Mouse (Mus musculus): ENCODE results near the gene Egfl7. TPM values are rescaled to one million over a fixed set of nuclear protein-coding genes. Genes with fewer than 3 reads are reported as not detected.

Gene Egfl7
- polyA plus RNA-seq, 1 experiment from 2014 or later: 118 TPM

- WGBS: 51% methylated on average over 6 of the region's 6 CpGs
- no peaks in the 10 kb centered on the region for H3K36me3 ChIP-seq (ENCODE audit: control insufficient read depth, insufficient read depth, low read length)
- H3K27ac ChIP-seq (ENCODE audit: low read length): peak overlapping the region; percentile 49
- H3K9me3 ChIP-seq (ENCODE audit: control insufficient read depth, low read length): no peaks in the 10 kb centered on the region
- H3K4me1 ChIP-seq (ENCODE audit: control insufficient read depth, insufficient read depth, low read length): peaks cover 5% of the 10 kb centered on the region
- H3K4me2 ChIP-seq (ENCODE audit: low read depth, low read length): no peak overlapping the region
- H3K27me3 ChIP-seq (replicated peaks; ENCODE audit: control insufficient read depth, insufficient read depth, low read length): no peaks in the 10 kb centered on the region
- peak overlapping the region; percentile 80 for H3K9ac ChIP-seq (ENCODE audit: low read depth, low read length)
- no peak for ATAC-seq
- peak overlapping the region; percentile 20 for H3K4me3 ChIP-seq (ENCODE audit: low read length)
These were observed 5.9 kb downstream of the Egfl7 start for GRCm38 (mm10) chr2:26585713-26586112.

- peak; percentile 75 for ATAC-seq
- peak within 1 kb of the TSS; percentile 70 for H3K4me3 ChIP-seq (ENCODE audit: low read length)
- H3K27me3 ChIP-seq (replicated peaks; ENCODE audit: control insufficient read depth, insufficient read depth, low read length): no peaks in the 10 kb centered on the region
- H3K4me2 ChIP-seq (ENCODE audit: low read depth, low read length): peak within 1 kb of the TSS; percentile 77
- H3K9me3 ChIP-seq (ENCODE audit: control insufficient read depth, low read length): no peaks in the 10 kb centered on the region
- WGBS: 1% methylated on average over 65 of the region's 65 CpGs
- peak within 1 kb of the TSS; percentile 80 for H3K9ac ChIP-seq (ENCODE audit: low read depth, low read length)
- H3K36me3 ChIP-seq (ENCODE audit: control insufficient read depth, insufficient read depth, low read length): no peaks in the 10 kb centered on the region
- peak within 1 kb of the TSS; percentile 49 for H3K27ac ChIP-seq (ENCODE audit: low read length)
- H3K4me1 ChIP-seq (ENCODE audit: control insufficient read depth, insufficient read depth, low read length): peaks cover 5% of the 10 kb centered on the region
These were observed 6.7 kb downstream of the Egfl7 start, which contains the start of gene Gm20532 for GRCm38 (mm10) chr2:26586294-26587043. Gene Gm20532, plus strand, starts transcription at chr2:26586639.

- peak; percentile 43 for ATAC-seq
- Histone ChIP-seq H3K9ac (ENCODE audit: low read depth, low read length) (peak overlapping the region; percentile 80), H3K4me1 (ENCODE audit: control insufficient read depth, insufficient read depth, low read length) (peaks cover 5% of the 10 kb centered on the region), H3K4me3 (ENCODE audit: low read length) (peak overlapping the region; percentile 70), H3K27me3 (replicated peaks; ENCODE audit: control insufficient read depth, insufficient read depth, low read length) (no peaks in the 10 kb centered on the region), H3K36me3 (ENCODE audit: control insufficient read depth, insufficient read depth, low read length) (no peaks in the 10 kb centered on the region), H3K4me2 (ENCODE audit: low read depth, low read length) (peak overlapping the region; percentile 77), H3K9me3 (ENCODE audit: control insufficient read depth, low read length) (no peaks in the 10 kb centered on the region), H3K27ac (ENCODE audit: low read length) (peak overlapping the region; percentile 33; the same call in 1 of the 2 replicates)
- 8% methylated on average over 11 of the region's 11 CpGs for WGBS
These were observed 7.2 kb downstream of the Egfl7 start for GRCm38 (mm10) chr2:26587044-26587405.

- H3K4me3 ChIP-seq (ENCODE audit: low read length): peak overlapping the region; percentile 70
- peak overlapping the region; percentile 80 for H3K9ac ChIP-seq (ENCODE audit: low read depth, low read length)
- ATAC-seq: no peak
- H3K9me3 ChIP-seq (ENCODE audit: control insufficient read depth, low read length): no peaks in the 10 kb centered on the region
- 0 out of 2 replicates have a peak, but pooled peaks cover 4% of the 10 kb centered on the region for H3K36me3 ChIP-seq (ENCODE audit: control insufficient read depth, insufficient read depth, low read length)
- H3K27me3 ChIP-seq (replicated peaks; ENCODE audit: control insufficient read depth, insufficient read depth, low read length): no peaks in the 10 kb centered on the region
- no peak overlapping the region; the same call in 1 of the 2 replicates for H3K27ac ChIP-seq (ENCODE audit: low read length)
- peaks cover 5% of the 10 kb centered on the region for H3K4me1 ChIP-seq (ENCODE audit: control insufficient read depth, insufficient read depth, low read length)
- peak overlapping the region; percentile 20; the same call in 1 of the 2 replicates for H3K4me2 ChIP-seq (ENCODE audit: low read depth, low read length)
- WGBS: 35% methylated on average over 4 of the region's 4 CpGs
These were observed 8.8 kb downstream of the Egfl7 start for GRCm38 (mm10) chr2:26588573-26588972.

GRCm38 (mm10) chr2:26589284-26589683 lies 9.5 kb downstream of the Egfl7 start:
- no peak overlapping the region for H3K4me2 ChIP-seq (ENCODE audit: low read depth, low read length)
- ATAC-seq: no peak
- H3K4me1 ChIP-seq (ENCODE audit: control insufficient read depth, insufficient read depth, low read length): peaks cover 5% of the 10 kb centered on the region
- WGBS: 85% methylated on average over 10 of the region's 10 CpGs
- peak overlapping the region; percentile 80; the same call in 1 of the 2 replicates for H3K9ac ChIP-seq (ENCODE audit: low read depth, low read length)
- peak overlapping the region; percentile 70; the same call in 1 of the 2 replicates for H3K4me3 ChIP-seq (ENCODE audit: low read length)
- no peaks in the 10 kb centered on the region for H3K27me3 ChIP-seq (replicated peaks; ENCODE audit: control insufficient read depth, insufficient read depth, low read length)
- H3K9me3 ChIP-seq (ENCODE audit: control insufficient read depth, low read length): no peaks in the 10 kb centered on the region
- no peak overlapping the region for H3K27ac ChIP-seq (ENCODE audit: low read length)
- H3K36me3 ChIP-seq (ENCODE audit: control insufficient read depth, insufficient read depth, low read length): 0 out of 2 replicates have a peak, but pooled peaks cover 4% of the 10 kb centered on the region

- H3K9ac ChIP-seq (ENCODE audit: low read depth, low read length): peak overlapping the region; percentile 24; the same call in 1 of the 2 replicates
- H3K9me3 ChIP-seq (ENCODE audit: control insufficient read depth, low read length): no peaks in the 10 kb centered on the region
- peak overlapping the region; percentile 13; the same call in 1 of the 2 replicates for H3K4me2 ChIP-seq (ENCODE audit: low read depth, low read length)
- no peak overlapping the region for H3K27ac ChIP-seq (ENCODE audit: low read length)
- H3K4me1 ChIP-seq (ENCODE audit: control insufficient read depth, insufficient read depth, low read length): peaks cover 11% of the 10 kb centered on the region
- H3K27me3 ChIP-seq (replicated peaks; ENCODE audit: control insufficient read depth, insufficient read depth, low read length): no peaks in the 10 kb centered on the region
- 0 out of 2 replicates have a peak, but pooled peaks cover 4% of the 10 kb centered on the region for H3K36me3 ChIP-seq (ENCODE audit: control insufficient read depth, insufficient read depth, low read length)
- no peak overlapping the region for H3K4me3 ChIP-seq (ENCODE audit: low read length)
- WGBS: 88% methylated on average over 7 of the region's 7 CpGs
- ATAC-seq: no peak
These were observed 10.5 kb downstream of the Egfl7 start for GRCm38 (mm10) chr2:26590282-26590681.

DNA sequence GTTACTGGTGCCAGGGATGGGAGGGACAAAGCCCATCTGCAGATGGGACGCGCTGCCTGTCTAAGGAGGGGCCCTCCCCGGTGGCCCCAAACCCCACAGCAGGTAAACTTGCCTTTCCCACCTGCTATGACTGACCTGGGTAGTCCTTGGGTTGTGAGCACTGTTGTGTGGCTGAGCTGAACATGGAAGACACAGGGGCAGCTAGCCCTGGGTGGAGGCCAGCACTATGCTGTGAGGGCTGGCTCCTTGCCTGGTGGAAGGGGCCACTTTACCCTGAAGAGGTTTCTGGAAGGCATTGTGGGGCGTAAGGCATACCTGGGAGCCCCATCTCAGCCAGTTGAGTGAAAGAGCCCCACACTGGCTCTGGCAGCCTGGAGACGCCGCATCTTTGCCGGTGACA lies 11.1 kb downstream of the Egfl7 start:
- Histone ChIP-seq H3K27me3 (replicated peaks; ENCODE audit: control insufficient read depth, insufficient read depth, low read length) (no peaks in the 10 kb centered on the region), H3K27ac (ENCODE audit: low read length) (no peak overlapping the region), H3K9me3 (ENCODE audit: control insufficient read depth, low read length) (no peaks in the 10 kb centered on the region), H3K4me2 (ENCODE audit: low read depth, low read length) (peak overlapping the region; percentile 13; the same call in 1 of the 2 replicates), H3K36me3 (ENCODE audit: control insufficient read depth, insufficient read depth, low read length) (0 out of 2 replicates have a peak, but pooled peaks cover 7% of the 10 kb centered on the region), H3K4me3 (ENCODE audit: low read length) (no peak overlapping the region), H3K4me1 (ENCODE audit: control insufficient read depth, insufficient read depth, low read length) (peaks cover 18% of the 10 kb centered on the region), H3K9ac (ENCODE audit: low read depth, low read length) (peak overlapping the region; percentile 24; the same call in 1 of the 2 replicates)
- whole genome bisulfite sequencing: 83% methylated on average over 7 of the region's 7 CpGs
- no peak for ATAC-seq

DNA sequence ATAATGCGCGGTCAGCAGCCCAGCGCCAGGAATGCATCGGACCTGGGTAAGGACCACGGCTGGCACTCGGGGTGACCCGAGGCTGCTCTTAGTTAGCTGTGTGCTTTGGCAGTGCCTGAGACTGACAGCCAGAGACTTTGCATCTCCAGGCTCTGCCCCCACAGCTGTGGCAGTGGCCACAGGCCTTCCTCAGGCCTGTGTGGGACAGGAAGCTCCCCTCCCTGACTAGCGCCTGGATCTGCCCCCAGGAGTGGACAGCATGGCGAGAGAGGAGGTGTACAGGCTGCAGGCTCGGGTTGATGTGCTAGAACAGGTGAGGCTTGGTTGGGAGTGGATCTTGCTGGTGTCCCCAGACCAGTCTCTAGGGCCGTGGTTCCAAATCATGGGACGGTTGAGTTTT lies 11.6 kb downstream of the Egfl7 start:
- Histone ChIP-seq H3K27me3 (replicated peaks; ENCODE audit: control insufficient read depth, insufficient read depth, low read length) (no peaks in the 10 kb centered on the region), H3K4me1 (ENCODE audit: control insufficient read depth, insufficient read depth, low read length) (peaks cover 18% of the 10 kb centered on the region), H3K9ac (ENCODE audit: low read depth, low read length) (no peak overlapping the region), H3K9me3 (ENCODE audit: control insufficient read depth, low read length) (no peaks in the 10 kb centered on the region), H3K4me2 (ENCODE audit: low read depth, low read length) (no peak overlapping the region), H3K4me3 (ENCODE audit: low read length) (no peak overlapping the region), H3K27ac (ENCODE audit: low read length) (no peak overlapping the region), H3K36me3 (ENCODE audit: control insufficient read depth, insufficient read depth, low read length) (0 out of 2 replicates have a peak, but pooled peaks cover 9% of the 10 kb centered on the region)
- 83% methylated on average over 12 of the region's 12 CpGs for WGBS
- no peak for ATAC-seq

GRCm38 (mm10) chr2:26593211-26594021 lies 13.6 kb downstream of the Egfl7 start:
- H3K9me3 ChIP-seq (ENCODE audit: control insufficient read depth, low read length): no peaks in the 10 kb centered on the region
- peaks cover 15% of the 10 kb centered on the region for H3K4me1 ChIP-seq (ENCODE audit: control insufficient read depth, insufficient read depth, low read length)
- ATAC-seq: peak; percentile 1; the same call in 1 of the 2 replicates
- H3K9ac ChIP-seq (ENCODE audit: low read depth, low read length): no peak overlapping the region
- H3K4me3 ChIP-seq (ENCODE audit: low read length): no peak overlapping the region
- no peak overlapping the region for H3K27ac ChIP-seq (ENCODE audit: low read length)
- WGBS: 50% methylated on average over 9 of the region's 9 CpGs
- 0 out of 2 replicates have a peak, but pooled peaks cover 9% of the 10 kb centered on the region for H3K36me3 ChIP-seq (ENCODE audit: control insufficient read depth, insufficient read depth, low read length)
- no peaks in the 10 kb centered on the region for H3K27me3 ChIP-seq (replicated peaks; ENCODE audit: control insufficient read depth, insufficient read depth, low read length)
- no peak overlapping the region for H3K4me2 ChIP-seq (ENCODE audit: low read depth, low read length)
